Mouse (Mus musculus) ES-Bruce4 (cell line): ENCODE results near the gene Lypd9.

Experiments
- CTCF ChIP-seq: IDR thresholded peaks from one replicate; pipeline ENCODE4 v1.8.1; 2011; ENCODE audit warnings: low read depth, low read length
- EP300 ChIP-seq: IDR thresholded peaks from 2 replicates; pipeline ENCODE4 v1.6.1; 2011; ENCODE audit warnings: low read depth, low read length; ENCODE audit not compliant: insufficient read depth
- POLR2A ChIP-seq: IDR thresholded peaks from one replicate; pipeline ENCODE4 v1.8.1; 2011; ENCODE audit warnings: low read length; ENCODE audit not compliant: insufficient read depth

- TF ChIP-seq POLR2A (no peak), EP300 (no peak), CTCF (no peak)
Observed at GRCm38 (mm10) chr11:58498761-58499160, 46.0 kb upstream of the Lypd9 start.
